Mouse (Mus musculus) CD4-positive, CD25-positive, alpha-beta regulatory T cell (primary cell): ENCODE measurements around the gene Olfr399. TPM values are rescaled to one million over a fixed set of nuclear protein-coding genes. Genes with fewer than 3 reads are reported as not detected.

Source experiments
- polyA plus RNA-seq: library from polyadenylated mRNA; unstranded; fragments of 100-300 nt; shearing (Covaris generic); gene quantifications from one replicate; pipeline ENCODE4 v1.2.1, GENCODE M21; 2017

Gene Olfr399
- polyA plus RNA-seq = not detected

GRCm38 (mm10) chr11:74056451-74056850 is at the start of gene Olfr399, which contains the start of gene Olfr139:
Gene Olfr399, minus strand, starts transcription at chr11:74056615.
Gene Olfr139, minus strand, starts transcription at chr11:74056551.

GRCm38 (mm10) chr11:74069655-74070054 is 13.2 kb upstream of the Olfr399 start, which contains the start of gene Zfp616:
Gene Zfp616, plus strand, starts transcription at chr11:74069955.

Other genes with a start within 250 kb of the Olfr399 start
- gene Olfr392, start 239.6 kb downstream of the Olfr399 start, polyA plus RNA-seq = 0.08 TPM
- gene Olfr393, start 205.2 kb downstream of the Olfr399 start, polyA plus RNA-seq = not detected
- gene Olfr394, start 165.8 kb downstream of the Olfr399 start, polyA plus RNA-seq = not detected
- gene Olfr395, start 147.3 kb downstream of the Olfr399 start, polyA plus RNA-seq = not detected
- gene Olfr23, start 119.9 kb downstream of the Olfr399 start, polyA plus RNA-seq = not detected
- gene Olfr397, start 95.8 kb downstream of the Olfr399 start, polyA plus RNA-seq = not detected
- gene Olfr398, start 66.2 kb downstream of the Olfr399 start, polyA plus RNA-seq = 0.04 TPM
- not detected for gene Olfr139, start 64 bp downstream of the Olfr399 start, polyA plus RNA-seq
- not detected for gene Zfp616, start 13.3 kb upstream of the Olfr399 start, polyA plus RNA-seq
- not detected for gene Olfr401, start 57.1 kb upstream of the Olfr399 start, polyA plus RNA-seq
- gene Olfr402, start 96.9 kb upstream of the Olfr399 start, polyA plus RNA-seq = not detected
- 0.05 TPM for gene Olfr403, start 129.6 kb upstream of the Olfr399 start, polyA plus RNA-seq
- not detected for gene Olfr43, start 154.8 kb upstream of the Olfr399 start, polyA plus RNA-seq
- not detected for gene Olfr406, start 203.2 kb upstream of the Olfr399 start, polyA plus RNA-seq
- not detected for gene Olfr59, start 227.1 kb upstream of the Olfr399 start, polyA plus RNA-seq